Mouse (Mus musculus) heart, adult 2 months (tissue): ENCODE measurements around the gene Xntrpc.

Experiments
- EP300 ChIP-seq: fragments of 200-500 bp; IDR thresholded peaks from 2 replicates; pipeline ENCODE4 v1.6.1; 2011; ENCODE audit warnings: low read depth, low read length, control low read depth; ENCODE audit not compliant: insufficient read depth
- POLR2A ChIP-seq: fragments of 200-500 bp; IDR thresholded peaks from 2 replicates; pipeline ENCODE4 v1.6.1; 2011; ENCODE audit warnings: mild to moderate bottlenecking, low read depth, low read length, control low read depth; ENCODE audit not compliant: insufficient read depth

DNA sequence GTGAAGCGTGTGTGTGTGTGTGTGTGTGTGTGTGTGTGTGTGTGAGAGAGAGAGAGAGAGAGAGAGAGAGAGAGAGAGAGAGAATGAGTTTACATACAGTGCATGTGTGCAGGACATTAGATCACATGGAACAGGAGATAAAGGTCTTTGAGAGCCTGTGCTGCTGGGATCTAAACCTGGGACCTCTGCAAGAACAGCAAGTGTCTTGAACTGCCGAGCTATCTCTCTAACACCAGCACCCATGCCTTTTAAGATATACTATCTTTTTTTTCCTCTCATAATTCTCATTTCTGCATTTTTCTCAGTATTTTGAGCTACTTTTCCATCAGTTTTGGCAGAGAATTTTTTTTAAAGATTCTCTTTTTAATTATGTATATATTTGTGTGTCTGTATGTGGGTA is 38.0 kb downstream of the Xntrpc start:
- TF ChIP-seq EP300 (no peak), POLR2A (no peak)
